Mouse (Mus musculus): ENCODE measurements around the gene Zdhhc23. TPM values are rescaled to one million over a fixed set of nuclear protein-coding genes. Genes with fewer than 3 reads are reported as not detected.

Gene Zdhhc23
- total and polyA plus RNA-seq, 3 experiments: 3.8 to 53.3 (median 7.8) TPM

DNA sequence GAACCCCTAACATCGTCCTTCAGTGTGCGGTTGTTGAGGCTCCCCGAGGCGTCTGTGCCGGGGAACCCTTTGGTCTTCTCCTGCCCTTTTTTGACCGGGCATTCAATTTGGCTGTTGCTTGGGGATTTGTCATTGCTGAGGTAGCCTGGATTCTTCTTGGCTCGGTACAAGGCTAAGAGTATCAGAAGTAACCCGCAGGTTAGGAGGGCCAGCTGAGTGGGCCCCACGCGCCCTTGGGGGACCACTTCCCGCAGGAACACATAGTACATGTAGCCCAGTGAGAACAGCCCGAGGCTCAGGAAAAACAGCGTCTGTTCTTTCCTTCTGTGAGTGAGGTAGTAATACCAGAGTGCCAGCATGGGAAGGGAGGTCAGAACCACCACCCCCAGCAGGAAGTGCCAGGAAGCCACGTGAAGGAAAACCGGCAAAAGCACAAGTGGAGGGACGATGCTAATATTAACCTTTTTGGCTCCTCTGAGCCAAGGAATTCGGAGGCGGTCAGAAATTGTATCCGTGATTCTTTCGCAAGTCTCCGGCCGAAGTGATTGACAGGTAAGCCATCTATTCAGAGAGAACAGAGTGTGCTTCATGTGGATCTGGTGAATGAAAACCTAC lies 5.9 kb downstream of the Zdhhc23 start:
- TF ChIP-seq MAX (IDR thresholded peaks at IDR 0.05; ENCODE audit: low read length) (no peak), UBTF (IDR thresholded peaks at IDR 0.05; ENCODE audit: borderline replicate concordance, insufficient read depth, low read depth, low read length) (no peak), MXI1 (IDR thresholded peaks at IDR 0.05; ENCODE audit: low read depth, low read length) (no peak), RCOR1 (IDR thresholded peaks at IDR 0.05; ENCODE audit: low read depth, low read length) (no peak), E2F4 (IDR thresholded peaks at IDR 0.05; ENCODE audit: borderline replicate concordance, low read depth, low read length) (no peak)
- Histone ChIP-seq H3K27me3 (ENCODE audit: control insufficient read depth in 1 of 2, insufficient read depth in 2 of 2, low read length in 2 of 2) (no peaks in the 10 kb centered on the region), H3K9ac (ENCODE audit: control insufficient read depth, low read depth, low read length, poor library complexity, severe bottlenecking) (no peak overlapping the region), H3K4me1 (ENCODE audit: control insufficient read depth in 1 of 2, insufficient read depth in 2 of 2, low read length in 2 of 2) (peaks cover 0 to 5% of the 10 kb centered on the region in 2 experiments; a peak in 2 of 4 replicates), H3K9me3 (replicated peaks; ENCODE audit: insufficient read depth, low read length) (no peaks in the 10 kb centered on the region), H3K4me3 (ENCODE audit: control insufficient read depth in 1 of 2, insufficient read depth in 1 of 2, low read depth in 2 of 2, low read length in 2 of 2) (no peak overlapping the region), H3K27ac (ENCODE audit: control insufficient read depth, low read depth, low read length) (no peak overlapping the region), H3K79me2 (ENCODE audit: control insufficient read depth, insufficient read depth, low read length, poor library complexity) (no peaks in the 10 kb centered on the region), H3K36me3 (ENCODE audit: control insufficient read depth in 1 of 2, insufficient read depth in 2 of 2, low read length in 2 of 2) (no peaks in the 10 kb centered on the region; a peak in 1 of 4 replicates)
- no peak for DNase-seq (ENCODE audit: low read depth, low spot score)

DNA sequence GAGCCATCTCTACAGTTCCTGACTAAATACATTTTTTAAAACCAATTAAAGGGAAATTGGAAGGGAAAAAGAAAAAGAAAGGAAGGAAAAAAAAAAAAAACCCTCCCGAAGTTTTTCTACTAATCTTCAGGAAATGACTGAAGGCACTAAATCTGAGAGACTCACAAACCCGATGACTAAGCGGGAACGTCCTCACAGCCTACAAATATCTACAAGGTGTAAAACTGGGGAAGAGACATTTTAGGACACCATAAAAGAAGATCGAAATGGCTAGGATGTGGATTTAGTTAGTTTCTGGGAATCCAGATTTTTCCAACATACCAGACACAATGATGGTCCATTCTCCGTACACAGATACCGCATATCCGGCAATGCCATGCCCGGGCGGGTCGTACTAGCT lies 6.4 kb downstream of the Zdhhc23 start:
- Histone ChIP-seq H3K4me3 (ENCODE audit: control insufficient read depth in 1 of 2, insufficient read depth in 1 of 2, low read depth in 2 of 2, low read length in 2 of 2) (no peak overlapping the region), H3K9ac (ENCODE audit: control insufficient read depth, low read depth, low read length, poor library complexity, severe bottlenecking) (no peak overlapping the region), H3K4me1 (ENCODE audit: control insufficient read depth in 1 of 2, insufficient read depth in 2 of 2, low read length in 2 of 2) (peaks cover 0 to 5% of the 10 kb centered on the region in 2 experiments; a peak in 2 of 4 replicates), H3K9me3 (replicated peaks; ENCODE audit: insufficient read depth, low read length) (no peaks in the 10 kb centered on the region), H3K27ac (ENCODE audit: control insufficient read depth, low read depth, low read length) (no peak overlapping the region), H3K36me3 (ENCODE audit: control insufficient read depth in 1 of 2, insufficient read depth in 2 of 2, low read length in 2 of 2) (no peaks in the 10 kb centered on the region; a peak in 1 of 4 replicates), H3K79me2 (ENCODE audit: control insufficient read depth, insufficient read depth, low read length, poor library complexity) (no peaks in the 10 kb centered on the region), H3K27me3 (ENCODE audit: control insufficient read depth in 1 of 2, insufficient read depth in 2 of 2, low read length in 2 of 2) (no peaks in the 10 kb centered on the region)
- no peak for DNase-seq (ENCODE audit: low read depth, low spot score)
- TF ChIP-seq MAX (IDR thresholded peaks at IDR 0.05; ENCODE audit: low read length) (no peak), CTCF (IDR thresholded peaks at IDR 0.05 in 2 of 3, conservative IDR thresholded peaks at IDR 0.05 in 1 of 3; ENCODE audit: control insufficient read depth in 1 of 3, insufficient read depth in 1 of 3, low read depth in 2 of 3, low read length in 3 of 3, poor library complexity in 1 of 3, severe bottlenecking in 1 of 3) (no peak), ELF1 (IDR thresholded peaks at IDR 0.05; ENCODE audit: low read depth, low read length) (no peak), UBTF (IDR thresholded peaks at IDR 0.05; ENCODE audit: borderline replicate concordance, insufficient read depth, low read depth, low read length) (no peak), RAD21 (IDR thresholded peaks at IDR 0.05; ENCODE audit: low read depth, low read length) (no peak), E2F4 (IDR thresholded peaks at IDR 0.05; ENCODE audit: borderline replicate concordance, low read depth, low read length) (no peak), MYB (IDR thresholded peaks at IDR 0.05; ENCODE audit: low read depth, low read length) (no peak), USF2 (IDR thresholded peaks at IDR 0.05; ENCODE audit: borderline replicate concordance in 1 of 2, insufficient read depth in 1 of 2, low read depth in 1 of 2, low read length in 2 of 2) (no peak), POLR2A (IDR thresholded peaks at IDR 0.05; ENCODE audit: control insufficient read depth in 1 of 2, insufficient read depth in 1 of 2, low read depth in 1 of 2, low read length in 2 of 2, poor library complexity in 1 of 2) (no peak), MAFK (IDR thresholded peaks at IDR 0.05; ENCODE audit: borderline replicate concordance, low read depth, low read length) (no peak), SIN3A (IDR thresholded peaks at IDR 0.05; ENCODE audit: low read length) (no peak), MYC (IDR thresholded peaks at IDR 0.05; ENCODE audit: low read depth, low read length) (no peak), EP300 (IDR thresholded peaks at IDR 0.05; ENCODE audit: low read depth in 1 of 2, low read length in 2 of 2) (no peak), HCFC1 (IDR thresholded peaks at IDR 0.05; ENCODE audit: low read depth, low read length) (no peak), NELFE (IDR thresholded peaks at IDR 0.05; ENCODE audit: low read depth, low read length) (no peak), ETS1 (IDR thresholded peaks at IDR 0.05; ENCODE audit: low read depth, low read length) (no peak), TAL1 (IDR thresholded peaks at IDR 0.05; ENCODE audit: low read length) (no peak)
